Mouse (Mus musculus) cerebellum, adult 8-10 months (tissue): Measurements from ENCODE around the gene Camta1.

ENCODE experiments used
- DNase-seq: peaks from one replicate; pipeline ENCODE4 v3.0.0; 2022

The Camta1 gene

DNA sequence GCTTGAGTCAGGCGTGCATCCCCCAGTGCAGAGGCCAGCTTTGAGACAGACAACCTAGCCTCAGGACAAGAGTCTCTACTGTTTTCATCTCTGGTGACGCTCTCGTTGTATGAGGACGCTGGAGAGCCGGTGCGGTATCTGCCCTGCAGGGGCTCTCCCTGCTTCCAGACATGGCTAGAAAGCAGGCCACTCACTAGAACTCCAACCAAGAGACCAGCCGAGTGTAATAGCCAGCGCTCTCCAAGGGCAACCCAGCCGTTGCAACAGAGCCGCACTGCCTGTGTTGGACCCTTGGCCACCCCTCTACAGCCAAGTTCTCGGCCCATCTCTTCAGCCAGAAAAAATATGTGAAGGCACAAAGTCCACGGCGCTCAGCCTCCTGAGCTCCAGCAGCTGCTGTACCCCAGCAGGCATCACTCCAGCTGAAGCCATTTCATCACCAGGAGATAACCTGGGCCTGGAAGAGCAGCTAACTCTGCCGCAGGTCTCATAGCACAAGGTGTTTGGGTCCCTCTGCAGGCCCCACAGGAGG lies 443.3 kb downstream of the Camta1 start:
- DNase-seq, result no peak

DNA sequence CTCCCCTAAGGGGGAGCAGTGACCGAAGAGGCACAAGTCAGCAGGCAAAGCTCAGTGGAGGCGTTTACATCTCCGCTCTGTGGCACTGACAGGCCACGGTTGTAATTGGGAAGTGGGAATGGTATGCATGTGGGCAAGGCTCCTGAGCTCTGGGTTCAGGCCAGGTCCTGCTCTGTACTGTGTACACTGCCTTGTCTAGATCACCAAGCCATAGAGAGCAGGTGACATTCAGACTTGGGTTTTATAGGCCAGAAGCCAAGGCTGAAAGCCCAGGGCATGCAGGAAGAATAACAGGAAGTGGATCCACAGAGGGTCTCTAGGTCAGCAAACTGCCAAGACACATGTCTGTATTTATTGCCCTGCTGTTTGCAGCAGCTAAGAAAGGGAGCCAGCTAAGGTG lies 445.9 kb downstream of the Camta1 start:
- no peak for DNase-seq

DNA sequence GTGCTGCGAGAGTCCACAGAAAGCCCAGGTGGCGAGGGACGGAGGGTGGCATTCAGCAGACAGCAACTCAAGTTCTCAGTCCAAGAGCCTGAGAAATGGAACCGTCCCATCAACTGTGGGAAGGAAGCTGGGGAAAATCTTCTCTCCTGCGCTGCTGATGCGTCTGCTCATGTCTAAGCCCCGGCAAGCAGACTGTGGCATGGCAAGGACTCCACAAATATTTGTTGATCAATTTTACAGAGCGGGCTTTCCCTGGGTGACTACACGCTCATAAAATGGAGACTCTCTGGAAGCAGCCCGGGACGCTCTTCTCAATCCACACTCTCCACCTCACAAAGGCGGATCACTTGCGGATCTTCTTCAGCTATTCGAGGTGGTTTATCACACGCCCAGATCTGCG lies 446.3 kb downstream of the Camta1 start:
- DNase-seq, result no peak

DNA sequence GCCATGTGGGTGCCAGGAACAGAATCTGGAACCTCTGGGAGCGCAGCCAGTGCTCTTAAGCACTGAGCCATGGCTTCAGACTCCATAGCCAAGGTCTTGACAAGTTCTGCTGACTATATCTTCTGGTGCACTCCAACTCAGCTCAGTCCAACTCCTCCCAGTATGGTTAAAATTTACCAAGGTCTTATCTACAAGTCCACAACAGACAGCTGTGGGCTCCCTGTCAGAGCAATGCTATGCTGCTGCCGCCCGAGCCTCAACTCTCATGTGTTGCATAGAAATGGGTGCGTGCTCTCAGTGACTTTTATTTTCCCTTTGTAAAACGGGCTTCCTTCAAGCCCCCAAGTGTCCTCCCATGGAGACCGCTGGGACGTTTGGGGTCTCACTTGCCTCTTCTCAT lies 446.7 kb downstream of the Camta1 start:
- DNase-seq, result no peak

DNA sequence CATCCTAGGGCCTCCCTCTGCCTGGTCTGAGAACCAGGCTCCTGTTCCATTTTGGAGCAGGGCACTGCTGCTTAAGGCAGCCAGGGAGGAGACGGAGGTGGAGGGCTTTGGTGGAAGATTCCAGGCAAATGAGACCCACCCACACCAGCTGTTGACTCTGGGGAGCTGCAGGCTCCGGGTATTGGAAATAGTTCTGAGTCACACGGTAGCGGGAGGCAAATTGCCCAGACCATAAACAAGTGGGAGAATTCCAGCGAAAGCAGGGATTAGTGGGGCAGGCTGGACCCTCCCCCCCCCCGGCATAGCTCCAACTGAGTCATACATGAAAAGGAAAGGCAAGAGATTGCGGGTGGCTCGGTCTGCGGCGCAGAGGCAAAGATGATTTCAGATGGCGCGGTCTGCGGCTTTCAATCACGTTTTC lies 450.0 kb downstream of the Camta1 start:
- DNase-seq, result no peak

DNA sequence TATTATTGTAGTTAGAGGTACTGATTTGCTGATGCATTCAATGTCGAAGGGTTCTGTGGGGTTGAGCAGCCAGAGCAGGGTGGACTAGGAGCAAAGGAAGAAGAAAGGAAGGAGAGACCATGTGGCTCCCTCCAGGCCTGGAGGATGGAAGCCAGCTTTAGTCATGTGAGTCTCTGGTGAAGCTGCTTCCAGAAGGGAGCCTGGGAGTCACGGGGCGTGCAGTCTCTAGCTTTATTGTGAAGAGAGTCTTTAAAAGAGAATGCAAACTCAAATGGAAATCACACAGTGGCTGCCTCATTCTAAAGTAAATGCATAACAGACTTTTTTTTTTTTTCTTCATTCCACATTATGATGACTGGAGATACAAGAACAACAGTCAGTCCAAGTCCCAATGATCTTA lies 450.7 kb downstream of the Camta1 start:
- DNase-seq, result no peak

DNA sequence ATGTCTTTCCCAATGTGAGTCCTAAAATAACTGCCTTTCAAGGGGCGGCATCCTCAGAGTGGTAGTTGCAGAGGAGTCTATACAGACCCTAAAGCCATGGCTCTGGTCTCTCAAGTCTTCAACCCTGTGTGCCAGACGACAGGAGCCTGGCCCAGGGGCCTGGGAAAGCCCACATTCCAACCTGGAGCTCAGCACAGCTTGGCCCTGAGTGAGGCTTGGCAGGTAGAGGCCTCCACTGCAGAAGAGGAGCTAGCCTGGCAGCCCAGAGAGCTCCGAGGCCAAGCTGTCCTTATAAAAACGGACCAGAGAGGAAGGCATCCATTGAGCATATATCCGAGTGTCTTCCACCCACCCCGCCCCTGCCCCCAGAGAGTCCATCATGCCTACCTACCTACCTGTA lies 452.4 kb downstream of the Camta1 start:
- no peak for DNase-seq

DNA sequence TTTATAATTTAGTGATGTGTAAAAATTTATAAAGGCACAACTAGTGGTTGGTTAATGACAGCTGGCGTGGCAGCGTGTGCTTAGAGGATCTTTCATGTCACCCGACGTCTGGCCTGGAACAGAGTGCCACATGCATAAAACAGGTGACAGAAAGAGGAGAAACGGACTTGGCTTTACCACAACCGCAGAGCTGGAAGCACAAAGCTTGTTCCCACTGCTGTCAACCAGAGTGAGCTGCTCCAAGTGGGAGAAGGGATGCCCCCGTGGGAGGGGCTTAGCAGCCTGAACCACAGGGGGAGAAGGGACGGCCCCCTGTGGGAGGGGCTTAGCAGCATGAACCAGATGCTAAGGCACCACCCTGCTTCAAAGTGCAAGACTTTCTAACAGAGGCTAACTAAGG lies 452.9 kb downstream of the Camta1 start:
- DNase-seq, result no peak

DNA sequence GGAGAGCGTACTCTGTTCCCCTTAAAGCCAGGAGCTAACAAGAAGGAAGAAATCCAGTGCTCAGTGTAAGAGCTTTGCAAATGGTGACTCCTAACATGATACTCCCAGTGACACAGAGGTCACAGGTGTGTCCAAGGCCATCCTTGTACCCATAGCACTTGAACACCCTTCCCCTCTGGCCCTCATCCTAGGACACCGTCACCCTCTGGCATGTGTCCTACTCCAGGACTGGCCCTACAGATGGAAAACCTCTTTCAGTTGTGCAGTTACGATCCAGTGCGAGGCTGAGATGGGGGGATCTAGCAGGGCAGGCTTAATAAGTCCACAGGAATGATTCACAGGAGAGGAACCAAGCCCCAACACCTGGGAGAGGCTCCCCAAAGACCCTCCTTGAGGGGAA lies 453.4 kb downstream of the Camta1 start:
- no peak for DNase-seq

DNA sequence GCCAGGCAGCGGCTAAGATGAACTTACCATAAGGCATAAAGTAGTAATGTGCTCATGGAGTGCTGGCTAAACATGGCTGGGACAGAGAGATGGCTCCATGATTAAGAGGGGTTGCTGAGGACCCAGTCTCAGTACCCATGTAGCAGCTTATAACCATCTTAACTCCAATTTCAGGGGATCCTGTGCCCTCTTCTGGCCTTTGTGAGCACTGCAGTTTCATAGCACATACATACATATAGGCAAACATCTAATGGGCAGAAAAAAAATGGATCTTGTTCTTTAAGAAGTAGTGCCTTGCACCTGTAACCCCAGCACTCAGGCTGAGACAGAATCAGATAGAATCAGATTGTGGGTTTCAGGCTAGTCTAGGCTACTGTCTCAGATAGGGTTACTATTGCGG lies 454.5 kb downstream of the Camta1 start:
- DNase-seq, result no peak

DNA sequence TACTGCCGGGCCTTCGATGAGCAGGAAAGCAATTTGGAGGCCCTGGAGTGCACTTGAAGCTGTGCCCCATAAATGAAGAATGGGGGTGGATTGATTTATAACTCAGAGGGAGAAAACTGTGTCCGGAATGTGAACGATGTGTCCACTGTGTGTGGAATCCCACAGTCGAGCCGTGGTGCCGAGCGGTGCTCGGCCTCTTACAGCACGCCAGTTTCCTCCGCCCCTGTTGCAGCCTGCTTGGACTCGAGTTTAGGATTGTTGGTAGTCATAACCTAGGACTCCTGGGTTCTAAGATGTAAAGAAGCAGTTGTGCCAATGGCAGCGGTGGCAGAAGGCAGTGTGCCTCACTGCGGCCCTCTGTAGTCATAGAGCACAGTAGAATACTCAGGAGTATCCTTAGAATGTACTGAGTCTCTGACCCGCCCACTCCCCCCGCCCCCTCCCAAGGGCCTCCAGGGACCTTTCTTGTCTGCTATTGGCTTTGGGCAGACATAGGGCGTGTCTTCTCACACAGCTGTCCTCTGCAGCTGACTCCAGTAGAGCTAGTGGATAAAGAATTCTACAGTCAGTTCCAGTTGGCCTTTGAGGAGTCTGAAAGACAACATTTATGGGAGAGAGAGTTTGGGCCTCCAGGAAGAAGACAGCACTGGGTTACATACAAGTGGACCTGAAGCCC lies 457.0 kb downstream of the Camta1 start:
- no peak for DNase-seq

DNA sequence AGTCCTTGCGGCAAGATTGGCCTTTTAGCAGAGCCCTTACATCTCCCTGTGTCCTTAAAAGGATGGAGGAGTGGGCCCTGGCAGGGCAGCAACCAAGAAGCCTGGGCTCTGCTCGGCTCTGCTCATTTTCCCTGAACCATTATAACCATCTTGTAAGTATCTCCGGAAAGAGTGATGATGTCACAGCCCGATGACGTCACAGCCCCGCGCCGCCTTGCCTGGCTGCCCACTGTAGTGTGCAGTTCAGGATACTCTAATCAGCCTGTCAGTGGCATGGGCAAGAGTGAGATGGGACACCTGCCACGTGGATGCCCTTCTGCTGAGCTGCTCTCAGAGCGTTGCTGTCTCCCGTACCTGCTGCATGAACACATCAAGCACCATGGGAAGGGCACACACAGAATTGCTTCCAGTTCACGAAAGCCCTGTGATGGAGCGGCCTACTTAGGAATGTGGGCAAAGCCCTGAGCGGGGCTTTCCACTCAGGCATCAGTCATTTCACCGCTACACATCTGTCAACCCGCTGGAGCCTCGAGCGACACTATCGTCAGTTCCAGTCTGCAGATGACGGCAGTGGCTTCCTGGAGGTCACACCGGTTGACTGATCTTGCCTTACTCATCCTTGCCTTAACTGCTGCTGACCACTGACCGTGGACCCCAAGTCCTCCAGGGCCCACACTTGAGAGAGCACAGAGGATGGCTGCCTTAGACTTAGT lies 459.8 kb downstream of the Camta1 start:
- no peak for DNase-seq

DNA sequence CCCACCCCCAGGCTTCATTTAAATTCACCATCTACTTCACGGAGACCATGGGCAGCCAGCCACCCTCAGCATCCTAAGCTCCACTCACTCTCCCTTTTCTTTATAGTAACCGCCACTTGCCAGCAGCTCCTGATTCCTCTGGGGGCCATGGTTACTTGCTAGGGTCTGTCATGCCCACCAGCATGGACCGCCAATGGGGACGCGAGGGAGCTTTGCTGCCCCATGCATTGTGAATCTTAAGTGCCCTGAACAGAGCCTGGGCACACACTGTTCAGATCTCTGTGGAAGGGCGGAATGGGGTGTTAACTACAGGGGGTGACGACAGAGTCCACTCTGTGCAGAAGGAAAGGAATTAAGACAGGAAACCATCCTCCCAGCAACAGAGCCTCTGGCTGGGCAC lies 465.1 kb downstream of the Camta1 start:
- no peak for DNase-seq

DNA sequence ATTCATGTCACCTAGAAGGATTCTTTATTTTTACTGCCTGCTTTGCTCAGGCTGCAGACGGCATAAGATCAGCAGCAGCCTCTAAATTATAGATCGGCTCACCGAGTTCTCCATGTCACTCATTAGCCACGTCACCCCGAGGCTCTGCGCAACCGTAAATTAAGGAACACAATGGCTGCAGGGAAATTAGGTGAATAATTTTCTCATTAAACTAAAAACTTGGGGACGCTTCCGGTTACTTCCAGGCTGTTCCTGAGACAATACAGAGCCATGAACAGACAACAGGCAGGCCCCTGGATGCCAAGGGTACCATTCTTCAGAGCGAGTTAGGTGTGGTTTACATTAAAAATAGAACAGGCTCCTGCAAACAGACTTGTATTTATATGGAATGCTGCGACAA lies 472.3 kb downstream of the Camta1 start:
- DNase-seq, result no peak

DNA sequence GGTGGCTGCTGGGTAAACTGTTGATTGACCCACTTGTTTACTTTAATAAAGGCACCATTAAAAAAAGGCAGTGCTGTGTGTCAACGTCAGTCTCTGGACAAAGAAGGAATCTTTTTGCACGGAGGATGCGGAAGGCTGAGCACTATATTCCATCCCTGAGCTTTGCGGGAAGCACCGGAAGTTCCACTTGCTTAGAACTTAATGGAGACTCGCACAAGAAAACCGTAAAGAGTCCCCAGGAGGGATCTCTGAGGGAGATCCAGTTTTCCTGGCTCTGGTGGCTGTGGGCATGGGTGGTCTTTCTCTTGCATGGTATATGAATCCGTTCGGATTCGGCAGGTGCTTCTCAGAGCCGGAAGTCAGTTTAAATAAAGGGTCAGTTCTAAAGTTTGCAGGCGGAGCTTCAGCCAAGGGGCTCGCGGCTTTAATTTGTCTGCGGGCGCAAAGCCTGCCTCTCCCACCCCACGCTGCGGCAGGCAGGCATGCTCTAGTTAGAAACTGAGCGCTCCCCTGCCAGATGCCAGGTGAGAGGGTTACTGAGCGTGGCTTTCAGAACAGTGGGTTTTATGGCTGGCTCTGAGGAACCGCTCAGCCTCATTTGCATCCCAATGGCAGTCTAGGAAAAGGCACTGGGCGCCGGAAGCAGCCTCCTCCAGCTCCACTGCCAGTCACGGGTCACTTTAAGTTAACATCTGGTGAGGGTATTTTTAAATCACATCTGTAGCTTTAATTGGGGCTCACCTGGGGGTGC lies 474.8 kb downstream of the Camta1 start:
- no peak for DNase-seq

DNA sequence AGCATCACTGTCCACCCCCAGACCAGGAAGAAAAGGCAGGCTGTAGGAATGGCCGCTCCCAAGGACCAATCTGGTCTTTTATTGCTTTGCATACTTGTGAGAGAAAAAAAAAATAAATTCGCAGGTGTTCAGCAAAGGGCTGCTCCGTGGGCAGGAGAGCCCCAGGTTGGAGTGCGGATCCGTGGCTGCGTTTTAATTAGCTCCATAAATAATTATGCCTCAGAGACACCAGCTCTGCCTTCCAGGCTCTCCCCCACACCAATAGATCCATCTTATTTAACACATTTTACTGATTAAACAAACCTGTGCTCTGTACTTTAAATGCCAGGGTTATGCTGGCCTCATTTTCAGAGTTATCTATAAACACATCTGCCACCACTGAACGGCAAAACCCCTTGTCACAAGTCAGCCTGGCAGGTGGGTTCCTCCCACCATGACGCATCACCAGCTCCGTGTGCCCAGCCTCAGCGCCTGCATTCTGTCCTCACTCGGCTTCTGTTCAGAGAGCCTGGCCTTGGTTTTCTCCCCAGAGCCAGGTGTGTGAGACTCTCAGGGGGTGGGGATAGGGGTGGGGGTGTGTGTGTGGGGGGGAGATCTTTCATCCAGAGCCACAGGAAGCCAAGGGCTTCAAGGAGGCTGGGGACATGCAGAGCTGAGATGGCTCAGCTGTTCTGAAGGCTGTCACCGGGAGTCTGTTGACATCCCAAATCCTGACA lies 475.5 kb downstream of the Camta1 start:
- DNase-seq, result no peak

DNA sequence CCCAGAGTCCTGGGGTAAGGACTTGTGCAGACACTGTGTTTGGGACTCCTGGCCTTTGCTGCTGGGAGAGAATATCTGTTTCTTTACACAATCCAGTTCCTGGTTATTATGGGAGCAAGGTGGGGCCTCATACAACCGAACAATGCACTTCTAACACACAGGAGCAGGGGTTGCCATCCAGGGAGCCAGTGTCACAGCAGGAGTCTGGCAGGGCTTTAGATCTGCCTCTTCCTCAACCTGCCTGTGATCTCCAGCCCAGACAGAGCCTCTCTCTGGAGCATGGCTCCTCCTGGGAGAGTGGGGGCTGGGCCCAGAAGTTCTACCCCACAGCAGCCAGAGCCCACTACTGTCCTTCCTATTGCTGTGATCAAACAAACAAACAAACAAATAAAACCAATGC lies 483.9 kb downstream of the Camta1 start:
- no peak for DNase-seq

DNA sequence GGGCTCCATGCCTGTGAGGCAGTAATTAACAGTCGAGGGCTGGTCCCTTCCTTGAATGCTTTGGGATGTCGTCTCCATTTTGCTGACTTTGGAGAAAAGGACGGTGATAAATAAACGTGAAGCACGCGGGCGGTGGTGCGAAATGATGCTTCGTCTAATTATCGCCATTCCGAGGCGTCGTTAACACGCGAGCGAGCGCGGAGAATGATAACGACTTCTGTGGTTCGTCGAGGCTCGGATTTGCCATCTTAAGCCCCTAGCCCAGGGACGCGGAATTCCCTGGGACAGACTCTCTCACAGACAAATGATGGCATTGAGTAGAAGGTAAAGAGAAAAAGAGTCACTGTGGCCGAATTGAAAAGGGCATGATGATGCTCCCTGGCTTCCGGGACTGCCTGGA lies 485.4 kb downstream of the Camta1 start:
- no peak for DNase-seq

DNA sequence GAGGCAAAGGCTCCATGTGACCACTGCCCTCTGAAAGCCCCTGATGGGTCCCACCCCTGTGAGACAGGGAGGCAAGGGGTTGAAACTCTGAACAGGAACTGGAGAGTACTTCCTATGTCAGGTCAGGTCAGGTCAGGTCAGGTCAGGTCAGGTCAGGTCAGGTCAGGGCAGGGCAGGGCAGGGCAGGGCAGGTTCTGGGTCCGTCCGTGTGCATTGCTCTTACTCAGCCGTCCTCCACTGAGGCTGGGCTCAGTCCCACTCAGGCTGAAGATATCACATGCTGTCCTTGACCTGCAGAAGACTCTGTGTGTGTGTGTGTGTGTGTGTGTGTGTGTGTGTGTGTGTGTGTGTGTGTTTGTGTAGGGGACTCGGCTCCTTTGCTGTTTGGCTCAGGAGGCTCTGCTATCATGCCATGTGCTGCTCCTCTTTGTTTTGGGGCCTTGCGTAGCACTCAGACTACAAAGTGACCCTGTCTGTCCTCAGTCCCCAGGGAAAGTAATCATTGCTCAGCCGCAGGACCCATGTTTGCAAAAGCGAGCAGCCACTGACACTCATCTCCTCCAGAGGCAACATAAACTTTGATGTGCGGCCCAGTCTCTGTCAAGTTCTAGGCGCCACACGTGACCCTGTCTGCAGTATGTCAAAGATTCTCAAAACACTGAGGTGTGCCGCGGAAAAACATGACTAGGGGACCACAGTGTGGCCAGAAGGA lies 488.7 kb downstream of the Camta1 start:
- DNase-seq, result no peak

DNA sequence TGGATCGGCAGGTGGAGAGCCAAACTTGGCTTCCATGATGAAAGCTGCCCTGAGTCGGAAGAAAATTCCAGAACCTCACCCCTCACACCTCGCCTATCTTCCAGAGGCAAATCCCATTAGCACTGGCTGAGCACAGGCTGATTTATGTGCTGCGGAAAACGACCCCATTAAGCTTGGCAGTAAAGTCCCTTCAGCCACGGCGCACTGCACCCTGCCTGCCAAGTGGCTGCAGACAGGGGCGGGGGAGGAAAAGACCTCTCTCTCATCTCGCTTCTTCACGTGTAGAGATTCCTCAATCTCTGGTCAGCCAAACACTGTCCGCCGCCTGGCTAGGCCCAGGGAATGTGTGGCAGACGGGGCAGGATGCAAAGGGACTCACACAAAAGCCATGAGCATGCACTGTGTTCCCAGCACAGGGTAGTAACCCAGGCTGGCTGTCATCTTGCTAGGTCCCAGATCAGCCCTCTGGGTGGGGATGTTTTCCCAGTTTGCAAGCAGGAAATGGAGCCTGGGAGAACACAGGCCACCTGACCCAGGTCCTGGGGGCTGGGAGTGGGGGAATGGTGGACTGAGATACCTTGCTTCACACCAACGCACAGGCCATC lies 494.6 kb downstream of the Camta1 start:
- DNase-seq, result no peak

DNA sequence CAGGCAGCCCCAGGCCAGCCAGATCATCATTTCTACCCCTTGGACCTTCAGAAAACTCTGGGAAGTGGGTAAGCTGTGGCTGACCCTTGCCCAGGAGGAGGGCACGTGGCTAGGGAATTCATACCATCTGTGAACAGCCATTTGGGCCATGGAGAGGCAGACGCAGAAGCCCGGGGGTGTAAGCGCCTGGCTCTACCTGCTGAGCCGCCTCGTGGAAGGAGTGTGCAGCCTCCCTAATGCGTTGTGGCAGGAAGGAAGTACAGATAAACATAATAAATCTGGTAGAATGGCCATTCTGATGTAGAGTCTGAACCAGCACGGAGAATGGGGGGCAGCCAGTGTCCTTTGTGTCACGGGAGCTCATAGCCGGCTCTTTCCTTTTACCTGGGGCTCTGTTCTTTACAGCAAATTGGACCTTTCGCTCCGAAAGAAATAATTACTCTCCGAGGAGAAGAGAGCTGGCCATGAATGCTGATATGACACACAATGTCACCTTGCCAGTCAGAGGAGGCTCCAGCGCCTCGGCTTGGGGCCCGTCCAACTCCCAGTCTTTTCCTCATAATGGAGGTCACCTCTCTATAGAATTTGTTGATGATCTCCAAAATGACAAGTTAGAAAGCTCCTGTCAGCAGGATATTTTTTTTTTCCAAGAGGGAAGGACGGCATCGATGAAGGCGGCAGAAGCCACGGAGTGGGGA lies 500.6 kb downstream of the Camta1 start:
- no peak for DNase-seq

DNA sequence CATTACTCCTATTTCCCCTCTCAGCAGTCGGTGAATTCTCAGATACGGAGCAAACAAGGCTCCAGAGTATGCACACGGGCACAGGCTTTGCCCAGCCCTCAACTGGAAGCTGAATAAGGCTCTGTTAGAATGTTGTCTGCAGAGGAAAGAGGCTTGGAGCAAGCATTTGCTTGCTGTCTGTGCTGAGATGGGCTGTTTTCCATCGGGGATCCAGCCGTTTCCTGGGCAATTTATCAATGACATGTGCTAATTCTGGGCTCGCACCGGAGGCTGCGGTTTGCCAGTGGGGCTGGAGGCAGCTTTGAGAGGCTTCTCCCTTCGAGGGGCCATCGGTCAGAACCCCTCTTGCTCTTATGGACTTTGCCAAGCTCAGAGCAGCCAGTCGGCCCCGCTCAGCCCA lies 506.2 kb downstream of the Camta1 start:
- no peak for DNase-seq
